Mouse (Mus musculus) CH12.LX (cell line): Measurements from ENCODE around the gene Hagh. TPM values are rescaled to one million over a fixed set of nuclear protein-coding genes. Genes with fewer than 3 reads are reported as not detected.

Experiments used
- DNase-seq: peaks from one replicate; pipeline ENCODE4 v3.0.0-alpha.2; 2013; ENCODE audit errors: extremely low read depth
- H3K27ac ChIP-seq: 2 replicates; pipeline ENCODE4 v1.5.1; 2012; ENCODE audit warnings: low read depth, mild to moderate bottlenecking, control low read depth, moderate library complexity; ENCODE audit not compliant: insufficient read depth
- H3K27me3 ChIP-seq: replicated peaks from 2 replicates; pipeline ENCODE3; 2012; ENCODE audit warnings: inconsistent platforms
- H3K36me3 ChIP-seq, 2 experiments: replicated peaks in 1 of 2; 2 replicates each; pipeline versions ENCODE3 to v1.6.1; 2012; ENCODE audit warnings: inconsistent platforms in 1 of 2, low read length in 1 of 2, mild to moderate bottlenecking in 1 of 2, mixed read lengths in 1 of 2, moderate library complexity in 1 of 2; ENCODE audit not compliant: control insufficient read depth in 1 of 2, insufficient read depth in 1 of 2
- H3K4me1 ChIP-seq, 2 experiments: 2 replicates each; pipeline ENCODE4 v1.6.1; 2012; ENCODE audit warnings: inconsistent platforms in 1 of 2, moderate library complexity in 1 of 2; ENCODE audit not compliant: insufficient read depth in 2 of 2, control insufficient read depth in 1 of 2
- H3K4me2 ChIP-seq: 2 replicates; pipeline ENCODE4 v1.6.1; 2012; ENCODE audit warnings: low read depth, mild to moderate bottlenecking, control low read depth; ENCODE audit not compliant: poor library complexity, insufficient read depth, severe bottlenecking
- H3K4me3 ChIP-seq, 3 experiments: fragments of 150-350 bp in 1 of 3; sonication (generic) in 1 of 3; replicated peaks in 1 of 3; 2 replicates each; pipeline versions ENCODE3 to v1.5.1; 2011 to 2012; ENCODE audit warnings: low read depth in 2 of 3, low read length in 2 of 3, mild to moderate bottlenecking in 2 of 3, moderate library complexity in 2 of 3, control low read depth in 1 of 3, improper control_type of control experiment in 1 of 3, inconsistent platforms in 1 of 3, mixed read lengths in 1 of 3; ENCODE audit not compliant: poor library complexity in 1 of 3
- H3K79me2 ChIP-seq: replicated peaks from 2 replicates; pipeline ENCODE4 v1.6.1; 2012; ENCODE audit warnings: mild to moderate bottlenecking, moderate library complexity; ENCODE audit not compliant: control insufficient read depth, poor library complexity, insufficient read depth, severe bottlenecking; ENCODE audit errors: extremely low read depth
- H3K9ac ChIP-seq: 2 replicates; pipeline ENCODE4 v1.6.1; 2012; ENCODE audit warnings: low read depth, mild to moderate bottlenecking, control low read depth, moderate library complexity; ENCODE audit not compliant: insufficient read depth
- H3K9me3 ChIP-seq: replicated peaks from 2 replicates; pipeline ENCODE3; 2012; ENCODE audit warnings: low read length, inconsistent platforms, mixed read lengths
- CHD1 ChIP-seq: IDR thresholded peaks from 2 replicates; pipeline ENCODE4 v1.6.1; 2012; ENCODE audit warnings: low read depth, low read length, improper control_type of control experiment, inconsistent platforms
- CTCF ChIP-seq, 2 experiments: IDR thresholded peaks in 1 of 2; conservative IDR thresholded peaks in 1 of 2; 2 replicates each; pipeline ENCODE4 v1.5.1; 2011 to 2012; ENCODE audit warnings: low read depth in 2 of 2, low read length in 2 of 2, improper control_type of control experiment in 1 of 2, inconsistent platforms in 1 of 2, mild to moderate bottlenecking in 1 of 2, moderate library complexity in 1 of 2
- E2F4 ChIP-seq: IDR thresholded peaks from 2 replicates; pipeline ENCODE4 v1.6.1; 2011; ENCODE audit warnings: low read depth, low read length, improper control_type of control experiment; ENCODE audit not compliant: insufficient replicate concordance
- ELF1 ChIP-seq: IDR thresholded peaks from 2 replicates; pipeline ENCODE4 v1.6.1; 2014; ENCODE audit warnings: low read depth, mild to moderate bottlenecking, inconsistent platforms, low read length, improper control_type of control experiment
- ETS1 ChIP-seq: conservative IDR thresholded peaks from 2 replicates; pipeline ENCODE4 v1.6.1; 2012; ENCODE audit warnings: low read depth, mild to moderate bottlenecking, inconsistent platforms, low read length, improper control_type of control experiment, moderate library complexity
- JUN ChIP-seq: IDR thresholded peaks from 2 replicates; pipeline ENCODE4 v1.6.1; 2011; ENCODE audit warnings: low read depth, mild to moderate bottlenecking, low read length, improper control_type of control experiment, moderate library complexity; ENCODE audit not compliant: insufficient read depth
- JUND ChIP-seq: conservative IDR thresholded peaks from 2 replicates; pipeline ENCODE4 v1.6.1; 2011; ENCODE audit warnings: low read depth, low read length, improper control_type of control experiment
- KAT2A ChIP-seq: IDR thresholded peaks from 2 replicates; pipeline ENCODE4 v1.6.1; 2012; ENCODE audit warnings: low read length, improper control_type of control experiment, inconsistent platforms; ENCODE audit not compliant: insufficient replicate concordance
- MAFK ChIP-seq: IDR thresholded peaks from 2 replicates; pipeline ENCODE4 v1.6.1; 2011; ENCODE audit warnings: low read length, improper control_type of control experiment; ENCODE audit not compliant: insufficient replicate concordance
- MAX ChIP-seq: IDR thresholded peaks from 2 replicates; pipeline ENCODE4 v1.6.1; 2011; ENCODE audit warnings: low read length, improper control_type of control experiment
- MEF2A ChIP-seq: IDR thresholded peaks from 2 replicates; pipeline ENCODE4 v1.6.1; 2014; ENCODE audit warnings: low read depth, mild to moderate bottlenecking, inconsistent platforms, low read length, improper control_type of control experiment, borderline replicate concordance
- MXI1 ChIP-seq: IDR thresholded peaks from 2 replicates; pipeline ENCODE4 v1.6.1; 2011; ENCODE audit warnings: mild to moderate bottlenecking, low read depth, low read length, improper control_type of control experiment
- NELFE ChIP-seq: IDR thresholded peaks from 2 replicates; pipeline ENCODE4 v1.6.1; 2011; ENCODE audit warnings: low read depth, low read length, improper control_type of control experiment
- NRF1 ChIP-seq: IDR thresholded peaks from 2 replicates; pipeline ENCODE4 v1.6.1; 2014; ENCODE audit warnings: low read depth, mild to moderate bottlenecking, inconsistent platforms, low read length, improper control_type of control experiment, moderate library complexity
- POLR2A ChIP-seq: IDR thresholded peaks from 2 replicates; pipeline ENCODE4 v1.6.1; 2011; ENCODE audit warnings: low read depth, mild to moderate bottlenecking, improper control_type of control experiment, low read length
- POLR2AphosphoS2 ChIP-seq: IDR thresholded peaks from 2 replicates; pipeline ENCODE4 v1.6.1; 2011; ENCODE audit warnings: low read depth, low read length, improper control_type of control experiment
- RAD21 ChIP-seq: IDR thresholded peaks from 2 replicates; pipeline ENCODE4 v1.6.1; 2011; ENCODE audit warnings: low read depth, mild to moderate bottlenecking, low read length, improper control_type of control experiment, moderate library complexity
- RCOR1 ChIP-seq: conservative IDR thresholded peaks from 2 replicates; pipeline ENCODE4 v1.6.1; 2012; ENCODE audit warnings: low read depth, mild to moderate bottlenecking, inconsistent platforms, low read length, improper control_type of control experiment
- SIN3A ChIP-seq: IDR thresholded peaks from 2 replicates; pipeline ENCODE4 v1.6.1; 2012; ENCODE audit warnings: low read length, improper control_type of control experiment, inconsistent platforms
- TBP ChIP-seq: conservative IDR thresholded peaks from 2 replicates; pipeline ENCODE4 v1.6.1; 2011; ENCODE audit warnings: low read depth, low read length, improper control_type of control experiment
- UBTF ChIP-seq: IDR thresholded peaks from 2 replicates; pipeline ENCODE4 v1.6.1; 2012; ENCODE audit warnings: low read depth, mild to moderate bottlenecking, inconsistent platforms, low read length, improper control_type of control experiment, moderate library complexity
- USF1 ChIP-seq: IDR thresholded peaks from 2 replicates; pipeline ENCODE4 v1.6.1; 2014; ENCODE audit warnings: low read depth, mild to moderate bottlenecking, inconsistent platforms, low read length, improper control_type of control experiment
- ZC3H11A ChIP-seq: IDR thresholded peaks from 2 replicates; pipeline ENCODE4 v1.6.1; 2012; ENCODE audit warnings: low read depth, mild to moderate bottlenecking, inconsistent platforms, low read length, improper control_type of control experiment
- ZKSCAN1 ChIP-seq: IDR thresholded peaks from 2 replicates; pipeline ENCODE4 v1.6.1; 2012; ENCODE audit warnings: low read depth, inconsistent platforms, low read length, improper control_type of control experiment, borderline replicate concordance
- ZMIZ1 ChIP-seq: IDR thresholded peaks from 2 replicates; pipeline ENCODE4 v1.6.1; 2012; ENCODE audit warnings: low read depth, mild to moderate bottlenecking, inconsistent platforms, low read length, improper control_type of control experiment
- dilution Hi-C: fragments of 300-500 bp; cut with MboI; formaldehyde crosslinking; loops from 2 replicates; pipeline ENCODE4 v1.14.3; 2020; ENCODE audit warnings: low sequenced_read_pairs; ENCODE audit not compliant: extremely low pct_unique_long_range_greater_than_20kb, extremely low pct_ligation_motif_present
- in situ Hi-C: fragments of 300-500 bp; cut with MboI; formaldehyde crosslinking; loops from 3 replicates; pipeline ENCODE4 v1.14.3; 2019; ENCODE audit warnings: low sequenced_read_pairs, low pct_ligation_motif_present, low pct_unique_long_range_greater_than_20kb, mixed read lengths
- polyA plus RNA-seq: library from polyadenylated mRNA; unstranded; fragments of >175 nt; gene quantifications from 2 replicates; pipeline ENCODE4 v1.2.1, GENCODE M21; 2012; ENCODE audit warnings: low read depth; ENCODE audit not compliant: insufficient read length
- total RNA-seq, 2 experiments: library from RNA; depleted of rRNA; stranded (reverse); fragments of 300-350 nt in 1 of 2; fragments of >200 nt in 1 of 2; gene quantifications; 2 replicates each; pipeline ENCODE4 v1.2.3; 2012 to 2014

Gene Hagh
- total and polyA plus RNA-seq, 3 experiments, result 18.9 to 31.0 (median 27.3) TPM

DNA sequence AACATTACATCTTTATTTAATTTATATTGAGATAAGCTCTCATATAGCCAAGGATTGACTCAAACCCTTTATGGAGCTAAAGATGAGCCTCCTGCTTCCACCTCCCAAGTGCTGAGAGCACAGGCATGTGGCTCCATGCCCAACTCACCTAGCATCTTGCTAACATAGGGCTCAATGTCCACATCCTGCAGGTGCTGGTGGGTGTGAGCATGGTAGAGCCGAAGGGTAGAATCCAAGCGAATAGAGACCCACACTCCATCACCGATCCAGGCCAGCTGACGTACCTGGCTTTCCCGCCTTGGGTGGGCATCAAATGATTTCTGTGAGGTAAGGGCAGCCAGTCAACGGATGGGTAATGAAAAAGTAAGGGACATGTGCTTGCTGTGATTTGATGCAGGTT lies 60.1 kb downstream of the Hagh start:
- Histone ChIP-seq H3K4me1 (peaks cover 12 to 25% of the 10 kb centered on the region in 2 experiments), H3K4me2 (no peak overlapping the region), H3K79me2 (peaks cover 4% of the 10 kb centered on the region; the same call in 1 of the 2 replicates), H3K27ac (no peak overlapping the region), H3K36me3 (peaks cover 81 to 88% of the 10 kb centered on the region in 2 experiments), H3K9ac (no peak overlapping the region), H3K4me3 (no peak overlapping the region), H3K9me3 (no peaks in the 10 kb centered on the region), H3K27me3 (no peaks in the 10 kb centered on the region)
- in situ Hi-C loops (no loop called here), dilution Hi-C loops (no loop called here)
- DNase-seq, result no peak
- TF ChIP-seq ZKSCAN1 (no peak), USF1 (no peak), RCOR1 (no peak), JUND (no peak), UBTF (no peak), SIN3A (no peak), ELF1 (no peak), KAT2A (no peak), NELFE (no peak), MAFK (no peak), ZMIZ1 (no peak), MAX (no peak), JUN (no peak), MEF2A (no peak), ETS1 (no peak), ZC3H11A (no peak), E2F4 (no peak), MXI1 (no peak)

DNA sequence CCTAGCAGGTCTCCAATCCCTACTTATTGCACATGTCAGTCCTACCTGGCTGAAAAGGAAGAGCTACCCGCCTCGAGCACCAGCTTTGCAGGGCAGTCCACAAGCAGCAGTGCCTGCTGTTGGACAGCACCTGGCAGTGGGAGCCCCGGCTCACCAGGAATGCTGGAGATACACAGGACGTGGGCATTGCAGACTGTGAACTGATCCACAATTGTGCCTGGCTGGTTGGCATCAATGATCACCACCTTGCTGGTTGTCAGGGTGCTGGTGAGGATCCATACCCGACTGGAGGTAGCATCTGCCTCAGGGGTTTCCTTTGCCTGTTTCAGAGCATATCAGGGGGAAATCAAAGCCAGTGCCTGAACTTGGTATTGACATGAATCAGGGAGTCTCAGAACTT lies 62.2 kb downstream of the Hagh start:
- no peaks in the 10 kb centered on the region for H3K79me2 ChIP-seq
- peaks cover 99 to 100% of the 10 kb centered on the region in 2 experiments for H3K36me3 ChIP-seq
- no peak for DNase-seq
- in situ Hi-C loops, result no loop called here
- dilution Hi-C loops, result no loop called here
- no peak overlapping the region for H3K4me3 ChIP-seq
- no peaks in the 10 kb centered on the region for H3K9me3 ChIP-seq
- no peaks in the 10 kb centered on the region for H3K27me3 ChIP-seq
- no peak overlapping the region for H3K4me2 ChIP-seq
- H3K9ac ChIP-seq, result no peak overlapping the region
- peaks cover 9 to 16% of the 10 kb centered on the region in 2 experiments; a peak in 3 of 4 replicates for H3K4me1 ChIP-seq
- TF ChIP-seq ELF1 (no peak), TBP (no peak), MAX (no peak), ZMIZ1 (no peak), CTCF (conservative IDR thresholded peaks at IDR 0.05 in 1 of 2, IDR thresholded peaks at IDR 0.05 in 1 of 2; ENCODE audit: low read depth in 2 of 2, low read length in 2 of 2) (no peak), JUND (no peak), UBTF (no peak), JUN (no peak), RAD21 (no peak), NELFE (no peak), POLR2A (no peak), ETS1 (no peak), RCOR1 (no peak), NRF1 (no peak), POLR2AphosphoS2 (no peak), CHD1 (no peak)
- TF ChIP-seq, all 38 proteins: peak for 0
- no peak overlapping the region for H3K27ac ChIP-seq
